Mouse (Mus musculus): ENCODE measurements at regions not wholly inside any gene's neighbourhood (a gene's known extent, or its start where the extent isn't known, plus 50 kb on each side); places are given as distances from the start of the nearest gene placed in this dataset.

- TF ChIP-seq CTCF (conservative IDR thresholded peaks at IDR 0.05 in 1 of 2, IDR thresholded peaks at IDR 0.05 in 1 of 2; ENCODE audit: low read depth in 2 of 2, low read length in 2 of 2) (no peak), SMC3 (IDR thresholded peaks at IDR 0.05; ENCODE audit: low read depth, low read length) (no peak), RAD21 (IDR thresholded peaks at IDR 0.05; ENCODE audit: low read depth, low read length) (no peak), EP300 (IDR thresholded peaks at IDR 0.05; ENCODE audit: low read length) (no peak)
Observed at GRCm38 (mm10) chr1:94582526-94582925, 530.2 kb upstream of the Pdcd1 start.

Data from CH12.LX (cell line).